ENCODE assay signal across 12 mouse cellular contexts in the genomic region with DNA sequence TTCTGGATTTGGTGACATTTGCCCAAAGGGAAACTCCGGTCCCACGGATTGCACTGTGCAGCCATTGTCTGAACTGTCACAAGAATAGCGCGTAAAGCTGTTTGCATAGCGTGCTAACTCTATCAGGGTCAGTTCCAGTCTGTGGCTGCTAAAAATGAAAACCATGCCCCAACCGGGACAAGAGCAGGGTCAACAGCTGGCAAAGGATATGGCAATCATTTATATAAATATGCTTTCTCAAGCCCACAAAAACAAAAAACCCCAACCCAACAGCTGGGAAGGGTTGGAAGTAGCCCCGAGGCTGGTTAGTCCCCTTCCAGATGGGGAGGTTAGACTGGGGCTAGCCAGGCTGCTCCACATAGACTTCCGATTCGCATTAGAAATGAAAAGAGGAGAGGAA.
A peak's percentile ranks its signal among the peaks of the same experiment; 100 is the strongest.
DNase-seq lines count a peak whose midpoint lies in the region; ATAC-seq lines count a peak whose summit lies in the region.
"Had no signal": no experiment of that assay in that cellular context is flagged by ENCODE, and none has a peak within 500 bp of the region (broad histone marks: within the 10 kb centered on the region; RNA-seq: fewer than 3 reads in every experiment).

No protein-coding gene starts in this region.

- H3K9me3 ChIP-seq in heart, embryonic 12.5 days (replicated peaks) = no peaks in the 10 kb centered on the region
- no peaks in the 10 kb centered on the region for H3K9me3 ChIP-seq in lung, embryonic 16.5 days (ENCODE audit: control insufficient read depth, low read length)
- no peaks in the 10 kb centered on the region for H3K9me3 ChIP-seq in hindbrain, embryonic 16.5 days (ENCODE audit: control insufficient read depth, low read length)
- no peaks in the 10 kb centered on the region for H3K9me3 ChIP-seq in midbrain, embryonic 14.5 days (ENCODE audit: control insufficient read depth, low read length)

- H3K36me3 ChIP-seq in heart, embryonic 12.5 days = no peaks in the 10 kb centered on the region
- H3K36me3 ChIP-seq in lung, embryonic 16.5 days (ENCODE audit: control insufficient read depth, insufficient read depth, low read length) = no peaks in the 10 kb centered on the region
- no peaks in the 10 kb centered on the region for H3K36me3 ChIP-seq in hindbrain, embryonic 16.5 days (ENCODE audit: control insufficient read depth, insufficient read depth, low read length)
- H3K36me3 ChIP-seq in midbrain, embryonic 14.5 days (ENCODE audit: control insufficient read depth, insufficient read depth, low read length) = no peaks in the 10 kb centered on the region

- ATAC-seq in heart, embryonic 12.5 days (ENCODE audit: insufficient number of reproducible peaks, low FRiP score) = no peak
- peak; percentile 68 for ATAC-seq in lung, embryonic 16.5 days (ENCODE audit: low read depth)
- no peak for ATAC-seq in hindbrain, embryonic 16.5 days
- no peak for ATAC-seq in midbrain, embryonic 14.5 days (ENCODE audit: low FRiP score, low TSS enrichment)

- WGBS in heart, embryonic 12.5 days = 48% methylated on average over 9 of the region's 9 CpGs
- WGBS in lung, embryonic 16.5 days = 12% methylated on average over 9 of the region's 9 CpGs
- WGBS in hindbrain, embryonic 16.5 days = 42% methylated on average over 9 of the region's 9 CpGs
- 25% methylated on average over 9 of the region's 9 CpGs for WGBS in midbrain, embryonic 14.5 days

- H3K9ac ChIP-seq in heart, embryonic 12.5 days = no peak overlapping the region
- H3K9ac ChIP-seq in lung, embryonic 16.5 days (ENCODE audit: low read length) = peak overlapping the region; percentile 53
- no peak overlapping the region for H3K9ac ChIP-seq in hindbrain, embryonic 16.5 days (ENCODE audit: low read depth, low read length)
- no peak overlapping the region for H3K9ac ChIP-seq in midbrain, embryonic 14.5 days (replicated peaks; ENCODE audit: low read length)

- peaks cover 13% of the 10 kb centered on the region; the same call in 1 of the 2 replicates for H3K4me1 ChIP-seq in heart, embryonic 12.5 days (replicated peaks)
- peaks cover 24% of the 10 kb centered on the region for H3K4me1 ChIP-seq in lung, embryonic 16.5 days (replicated peaks; ENCODE audit: control insufficient read depth, insufficient read depth, low read length)
- H3K4me1 ChIP-seq in hindbrain, embryonic 16.5 days (ENCODE audit: control insufficient read depth, insufficient read depth, low read depth, low read length) = no peaks in the 10 kb centered on the region
- peaks cover 12% of the 10 kb centered on the region for H3K4me1 ChIP-seq in midbrain, embryonic 14.5 days (ENCODE audit: control insufficient read depth, insufficient read depth, low read length)

- H3K4me2 ChIP-seq in heart, embryonic 12.5 days = 0 out of 2 replicates have a peak overlapping the region, but pooled peaks have one; percentile 5
- peak overlapping the region; percentile 8 for H3K4me2 ChIP-seq in lung, embryonic 16.5 days (ENCODE audit: low read depth, low read length)
- peak overlapping the region; percentile 2; the same call in 1 of the 2 replicates for H3K4me2 ChIP-seq in hindbrain, embryonic 16.5 days (ENCODE audit: low read length)
- peak overlapping the region; percentile 19; the same call in 1 of the 2 replicates for H3K4me2 ChIP-seq in midbrain, embryonic 14.5 days (ENCODE audit: low read length)

- no peak overlapping the region for H3K4me3 ChIP-seq in heart, embryonic 12.5 days
- H3K4me3 ChIP-seq in lung, embryonic 16.5 days (ENCODE audit: low read length) = no peak overlapping the region
- H3K4me3 ChIP-seq in hindbrain, embryonic 16.5 days (ENCODE audit: low read length) = no peak overlapping the region
- no peak overlapping the region for H3K4me3 ChIP-seq in midbrain, embryonic 14.5 days (replicated peaks; ENCODE audit: low read depth, low read length)

- intact Hi-C loops in heart, postnatal 14 days (cut with DNase I) = no loop called here

- 0 out of 2 replicates have a peak, but pooled peaks cover 10% of the 10 kb centered on the region for H3K27me3 ChIP-seq in heart, embryonic 12.5 days (replicated peaks)
- no peaks in the 10 kb centered on the region for H3K27me3 ChIP-seq in lung, embryonic 16.5 days (ENCODE audit: control insufficient read depth, insufficient read depth, low read depth, low read length)
- no peaks in the 10 kb centered on the region for H3K27me3 ChIP-seq in hindbrain, embryonic 16.5 days (replicated peaks; ENCODE audit: control insufficient read depth, insufficient read depth, low read length)
- no peaks in the 10 kb centered on the region for H3K27me3 ChIP-seq in midbrain, embryonic 14.5 days (ENCODE audit: control insufficient read depth, insufficient read depth, low read length)

- no peak for DNase-seq in heart, postnatal 14 days
- DNase-seq in lung, postnatal 14 days = no peak
- DNase-seq in midbrain, embryonic 14.5 days = no peak
- DNase-seq in frontal cortex, postnatal 36 days (ENCODE audit: low spot score in 2 of 2) = no peak
- no peak for DNase-seq in urinary bladder, postnatal 4 days (ENCODE audit: low spot score in 2 of 2)
- DNase-seq: adrenal gland, postnatal 36 days; cerebellum, adult 2 months; right cerebral cortex, adult 18-20 months; thymus, postnatal 14 days had no signal

- H3K27ac ChIP-seq in heart, embryonic 12.5 days (ENCODE audit: poor library complexity, severe bottlenecking) = no peak overlapping the region
- peak overlapping the region; percentile 93 for H3K27ac ChIP-seq in lung, embryonic 16.5 days (ENCODE audit: low read length)
- H3K27ac ChIP-seq in hindbrain, embryonic 16.5 days (ENCODE audit: low read depth, low read length) = no peak overlapping the region
- H3K27ac ChIP-seq in midbrain, embryonic 14.5 days (replicated peaks; ENCODE audit: low read depth, low read length) = no peak overlapping the region
